Mouse (Mus musculus) cerebellum, adult 9-10 months (tissue): ENCODE data around the gene Gsg1l.
A peak's percentile ranks its signal among the peaks of the same experiment; 100 is the strongest.

Source experiments
- DNase-seq: peaks from one replicate; pipeline ENCODE4 v3.0.0; 2022

Gsg1l gene

GRCm38 (mm10) chr7:125979591-125979990, 102.6 kb downstream of the Gsg1l start:
- DNase-seq: no peak

GRCm38 (mm10) chr7:125976695-125977094, 105.5 kb downstream of the Gsg1l start:
- DNase-seq: no peak

- DNase-seq: no peak
Measured at GRCm38 (mm10) chr7:125975414-125975813, 106.8 kb downstream of the Gsg1l start.

- DNase-seq: no peak
Measured at GRCm38 (mm10) chr7:125973874-125974273, 108.3 kb downstream of the Gsg1l start.

DNA sequence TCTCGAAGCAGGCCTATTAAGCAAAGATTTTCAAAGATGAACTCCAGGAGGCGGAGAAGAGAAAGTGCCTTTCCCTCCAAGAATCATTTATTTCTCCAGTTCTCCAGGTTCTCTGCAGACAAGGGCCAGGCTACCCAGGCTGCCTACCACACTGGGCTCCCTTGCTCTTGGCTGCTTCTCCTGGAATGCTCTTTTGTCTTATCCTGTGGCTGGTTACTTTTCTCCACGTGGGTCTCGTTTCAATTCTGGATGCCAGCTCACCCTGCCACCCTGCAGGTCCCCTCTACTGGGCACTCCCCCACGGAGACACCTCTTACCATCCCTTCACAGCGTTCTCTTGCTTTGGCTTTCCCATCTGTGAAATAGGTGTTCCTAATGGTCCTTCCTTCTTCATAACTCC, 109.4 kb downstream of the Gsg1l start:
- DNase-seq: no peak

GRCm38 (mm10) chr7:125972174-125972672, 110.0 kb downstream of the Gsg1l start:
- no peak for DNase-seq

GRCm38 (mm10) chr7:125969076-125969475, 113.1 kb downstream of the Gsg1l start:
- no peak for DNase-seq

GRCm38 (mm10) chr7:125966402-125967261, 115.6 kb downstream of the Gsg1l start:
- no peak for DNase-seq

GRCm38 (mm10) chr7:125964087-125964607, 118.1 kb downstream of the Gsg1l start:
- no peak for DNase-seq

- no peak for DNase-seq
Measured at GRCm38 (mm10) chr7:125959294-125960048, 122.7 kb downstream of the Gsg1l start.

GRCm38 (mm10) chr7:125958856-125959255, 123.4 kb downstream of the Gsg1l start:
- DNase-seq: no peak

GRCm38 (mm10) chr7:125954994-125955393, 127.2 kb downstream of the Gsg1l start:
- no peak for DNase-seq

DNA sequence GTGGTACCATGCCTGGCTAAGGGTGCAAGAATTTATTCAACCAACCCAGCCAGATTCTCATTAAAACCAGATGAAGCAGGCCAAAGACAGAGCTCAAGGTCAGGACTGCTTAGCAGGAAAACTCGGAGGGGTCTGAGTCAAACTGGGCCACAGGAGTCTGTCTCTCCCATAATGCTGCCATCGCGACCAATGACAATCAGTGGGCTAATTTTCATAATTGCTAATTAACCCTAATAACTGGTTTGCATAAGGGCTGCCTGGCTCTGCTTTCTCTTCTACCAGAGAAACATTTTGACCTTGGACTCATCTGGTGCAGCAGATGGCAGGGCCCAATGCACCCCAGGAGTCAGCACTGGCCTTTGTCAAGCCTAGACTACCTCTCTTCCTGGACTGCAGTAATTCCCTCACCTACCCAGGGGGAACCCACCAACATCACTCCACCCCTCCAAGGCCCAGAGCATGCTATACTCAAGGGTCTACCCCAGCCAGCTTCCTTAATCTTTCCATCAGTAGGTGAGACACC, 127.8 kb downstream of the Gsg1l start:
- peak; percentile 31 for DNase-seq

GRCm38 (mm10) chr7:125953844-125954243, 128.4 kb downstream of the Gsg1l start:
- DNase-seq: no peak

DNA sequence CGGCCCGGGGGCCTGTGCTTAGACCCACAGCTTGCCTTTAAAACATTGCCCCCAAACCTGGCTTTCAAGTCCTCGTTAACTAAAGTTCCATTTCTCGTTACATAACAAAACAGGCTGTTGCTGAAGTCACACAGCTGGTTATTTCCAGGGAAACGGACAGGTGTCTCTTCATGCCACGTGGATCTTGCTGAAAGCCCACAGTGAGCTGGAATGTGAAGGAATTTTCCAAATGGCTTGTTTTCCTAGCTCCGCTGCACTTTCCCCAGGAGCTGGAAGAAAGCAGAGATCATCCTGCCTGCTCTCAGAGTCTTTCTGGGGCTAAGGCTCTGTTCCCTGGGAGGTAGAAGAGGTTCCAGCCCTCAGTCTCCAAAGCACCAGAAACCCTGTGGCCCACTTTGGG, 130.3 kb downstream of the Gsg1l start:
- no peak for DNase-seq

GRCm38 (mm10) chr7:125948973-125949372, 133.2 kb downstream of the Gsg1l start:
- DNase-seq: no peak

DNA sequence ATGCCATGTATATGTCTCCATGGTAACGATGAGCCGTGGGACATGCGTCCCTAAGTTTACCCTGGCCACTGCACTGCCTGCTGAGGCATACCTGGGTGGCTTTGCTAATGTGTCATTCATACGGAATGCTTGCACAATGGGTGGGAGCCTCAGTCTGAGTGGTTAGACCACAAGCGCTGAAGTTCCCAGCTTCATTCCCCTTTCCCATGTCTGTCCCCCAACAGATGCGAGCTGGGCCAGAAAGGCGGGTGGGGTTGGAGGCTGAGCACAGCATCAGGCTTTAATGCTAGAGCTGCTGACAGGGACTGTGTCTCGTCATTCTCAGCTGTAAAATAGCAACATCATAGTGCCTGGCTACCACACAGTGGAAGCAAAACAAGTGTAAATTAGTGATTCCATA, 136.3 kb downstream of the Gsg1l start:
- DNase-seq: no peak

- DNase-seq: no peak
Measured at GRCm38 (mm10) chr7:125944631-125945030, 137.6 kb downstream of the Gsg1l start.

- no peak for DNase-seq
Measured at GRCm38 (mm10) chr7:125943511-125943910, 138.7 kb downstream of the Gsg1l start.

- no peak for DNase-seq
Measured at GRCm38 (mm10) chr7:125942365-125943090, 139.7 kb downstream of the Gsg1l start.

GRCm38 (mm10) chr7:125934319-125934718, 147.9 kb downstream of the Gsg1l start:
- no peak for DNase-seq

DNA sequence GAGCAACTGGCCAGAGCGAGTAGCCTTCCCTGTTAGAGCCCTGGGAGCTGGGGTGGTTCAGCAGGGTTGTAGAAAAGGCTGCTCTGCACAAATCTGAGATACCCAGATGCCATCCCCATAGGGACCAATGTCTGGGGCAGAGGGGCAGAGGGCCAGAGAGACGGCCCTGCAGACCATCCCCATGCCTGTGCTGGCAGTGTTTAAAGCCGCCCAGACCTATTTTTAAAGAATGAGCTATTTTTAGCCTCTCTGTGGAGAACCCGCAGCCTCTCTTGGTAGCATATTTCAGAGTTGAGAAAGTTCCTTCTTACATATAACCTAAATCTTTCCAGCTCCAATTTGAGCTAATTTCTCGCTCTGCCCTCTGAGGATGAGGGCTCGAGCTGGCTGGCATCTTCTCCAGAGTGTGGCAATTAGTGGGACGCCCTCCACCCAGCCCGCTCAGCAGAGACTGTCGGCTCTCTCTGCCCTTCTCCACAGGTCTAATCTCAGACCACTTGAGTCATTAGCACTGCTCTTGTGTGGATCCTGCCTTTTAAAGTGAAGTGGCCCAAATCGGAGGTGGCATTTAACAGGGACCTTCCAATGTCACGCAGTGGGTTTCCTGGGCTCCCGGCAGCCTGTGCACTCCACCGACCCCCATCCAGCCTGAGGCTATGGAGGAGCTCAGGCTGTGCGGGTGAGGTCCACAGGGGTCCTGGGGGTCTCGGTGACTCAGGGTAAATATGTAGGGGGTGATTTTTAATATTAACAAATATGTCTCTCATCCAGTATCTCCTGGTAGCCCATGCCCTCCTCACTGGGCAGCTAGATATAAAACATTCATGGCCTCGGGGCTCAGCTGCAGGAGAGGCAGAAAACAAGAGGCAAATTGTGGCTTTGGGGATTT, 148.6 kb downstream of the Gsg1l start:
- DNase-seq: no peak
